Comparison of ENCODE assay signal across 8 mouse cellular contexts in the genomic region with DNA sequence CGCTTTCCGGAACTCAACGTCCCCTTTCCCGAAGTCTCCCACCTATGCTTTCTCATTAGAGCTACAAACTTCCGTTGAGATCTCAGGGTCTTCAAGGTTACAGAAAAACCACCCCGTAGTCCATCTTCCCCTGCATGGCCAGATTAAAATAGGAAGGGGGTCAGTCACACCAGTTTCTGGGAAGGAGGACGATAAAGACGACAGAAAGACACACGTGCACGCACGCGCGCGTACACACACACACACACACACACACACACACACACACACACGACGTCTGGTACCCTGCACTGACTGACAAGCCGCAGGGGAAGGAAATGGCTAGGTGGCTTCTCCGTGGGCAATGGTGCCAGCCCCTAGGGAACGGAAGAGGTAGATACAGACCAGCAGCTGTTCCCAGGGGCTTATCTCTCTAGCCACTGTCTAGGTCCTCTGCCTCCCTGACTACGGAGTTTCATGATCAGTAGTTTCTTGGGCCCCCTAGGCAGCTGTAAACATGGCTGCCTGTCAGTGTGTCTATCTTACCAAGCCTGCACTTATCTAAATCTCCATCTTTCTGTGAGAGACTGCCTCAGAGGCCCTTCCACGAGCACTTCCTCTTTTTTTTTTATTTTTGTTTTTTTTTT. TPM values are rescaled to one million over a fixed set of nuclear protein-coding genes. Genes with fewer than 3 reads are reported as not detected.
DNase-seq lines count a peak whose midpoint lies in the region; ATAC-seq and TF ChIP-seq lines count a peak whose summit lies in the region.

No protein-coding gene starts in this region.

- no peaks in the 10 kb centered on the region for H3K36me3 ChIP-seq in limb, embryonic 13.5 days

- H3K27ac ChIP-seq in left cerebral cortex, adult 2 months = no peak overlapping the region
- no peak overlapping the region for H3K27ac ChIP-seq in limb, embryonic 13.5 days

- H3K4me1 ChIP-seq in limb, embryonic 13.5 days = peaks cover 18% of the 10 kb centered on the region

- H3K27me3 ChIP-seq in limb, embryonic 13.5 days = peaks cover 20% of the 10 kb centered on the region

- H3K4me3 ChIP-seq in left cerebral cortex, adult 2 months = peak overlapping the region; percentile 35
- H3K4me3 ChIP-seq in limb, embryonic 13.5 days = peak overlapping the region; percentile 51

- H3K9ac ChIP-seq in limb, embryonic 13.5 days = peak overlapping the region; percentile 66

- intact Hi-C loops in left cerebral cortex, adult 2 months (cut with DNase I) = loop anchor here (1.0 to 5.0 kb wide), 2 partner anchors 47 to 123 kb away; partner anchors contain the start of gene Tns2
- intact Hi-C loops in left cerebral cortex, postnatal 36 days (cut with DNase I) = loop anchor here (2.0 kb wide), 1 partner anchor 46 kb away; no protein-coding TSS in a partner anchor

- H3K4me2 ChIP-seq in limb, embryonic 13.5 days (replicated peaks) = peak overlapping the region; percentile 89

- 15% methylated on average over 21 of the region's 21 CpGs for WGBS in limb, embryonic 13.5 days

- TF ChIP-seq CTCF in left cerebral cortex, adult 2 months (IDR thresholded peaks at IDR 0.05) = no peak

- peak; percentile 60 for ATAC-seq in erythroblast, adult 5-6 weeks (replicated peaks; ENCODE audit: low FRiP score, poor library complexity, severe bottlenecking)
- no peak for ATAC-seq in limb, embryonic 13.5 days (ENCODE audit: low FRiP score, low read depth)

- DNase-seq in left cerebral cortex, adult 2 months (ENCODE audit: extremely low spot score in 1 of 2, low spot score in 2 of 2) = no peak
- no peak for DNase-seq in left cerebral cortex, adult 9 months (ENCODE audit: low spot score in 2 of 2)
- peak; percentile 86 for DNase-seq in naive thymus-derived CD4-positive, alpha-beta T cell, adult 2 months (ENCODE audit: low read depth)
- no peak for DNase-seq in layer of hippocampus, adult 9-11 months
- no peak for DNase-seq in left cerebral cortex, postnatal 36 days (ENCODE audit: low spot score in 2 of 2)
- no peak for DNase-seq in ovary, postnatal 10 days (ENCODE audit: low spot score)

- no peaks in the 10 kb centered on the region for H3K9me3 ChIP-seq in limb, embryonic 13.5 days

RNA-seq across cellular contexts. Expression of gene Itgb7, which starts 6.6 kb away (rescaled TPM):
- 1 to 10 TPM in 1 of 2 experiments, under 1 TPM in 1; 0.86 to 1.3 TPM for total RNA-seq in left cerebral cortex, adult 2 months (2021)
- 36.8 and 55.3 TPM in 2 replicates for total RNA-seq in erythroblast, adult 5-6 weeks (2015; ENCODE audit: low replicate concordance)
- total RNA-seq in erythroblast, adult 5-6 weeks (2017; ENCODE audit: low replicate concordance) = 31.0 and 35.5 TPM in 2 replicates
- polyA plus RNA-seq in limb, embryonic 13.5 days (2015; fragmentation: Nextera tagmentation; extraction: Ambion mirVana) = 3.2 and 3.5 TPM in 2 replicates
- 1 to 10 TPM; 1.1 to 1.5 TPM for total RNA-seq in left cerebral cortex, postnatal 36 days (2021)

RNA-seq across cellular contexts. Expression of gene Csad, which starts 20.6 kb away (rescaled TPM):
- total RNA-seq in left cerebral cortex, adult 2 months (2021) = 10 to 100 TPM; 28.5 to 30.4 TPM
- 2.9 TPM in 1 of 2 replicates, not detected in the other for total RNA-seq in erythroblast, adult 5-6 weeks (2015; ENCODE audit: low replicate concordance)
- 9.3 and 12.5 TPM in 2 replicates for total RNA-seq in erythroblast, adult 5-6 weeks (2017; ENCODE audit: low replicate concordance)
- 75.2 and 82.1 TPM in 2 replicates for polyA plus RNA-seq in limb, embryonic 13.5 days (2015; fragmentation: Nextera tagmentation; extraction: Ambion mirVana)
- 10 to 100 TPM; 23.9 to 29.4 TPM for total RNA-seq in left cerebral cortex, postnatal 36 days (2021)

RNA-seq across cellular contexts. Expression of gene Zfp740, which starts 22.1 kb away (rescaled TPM):
- total RNA-seq in left cerebral cortex, adult 2 months (2021) = 10 to 100 TPM; 69.6 to 72.4 TPM
- total RNA-seq in erythroblast, adult 5-6 weeks (2015; ENCODE audit: low replicate concordance) = 14.2 and 19.0 TPM in 2 replicates
- 15.7 and 21.5 TPM in 2 replicates for total RNA-seq in erythroblast, adult 5-6 weeks (2017; ENCODE audit: low replicate concordance)
- polyA plus RNA-seq in limb, embryonic 13.5 days (2015; fragmentation: Nextera tagmentation; extraction: Ambion mirVana) = 74.2 and 82.6 TPM in 2 replicates
- 10 to 100 TPM; 61.0 to 64.0 TPM for total RNA-seq in left cerebral cortex, postnatal 36 days (2021)

RNA-seq across cellular contexts. Expression of gene Rarg, which starts 32.2 kb away (rescaled TPM):
- total RNA-seq in left cerebral cortex, adult 2 months (2021) = 10 to 100 TPM; 13.8 to 17.1 TPM
- 0.84 and 1.5 TPM in 2 replicates for total RNA-seq in erythroblast, adult 5-6 weeks (2015; ENCODE audit: low replicate concordance)
- total RNA-seq in erythroblast, adult 5-6 weeks (2017; ENCODE audit: low replicate concordance) = 0.84 and 5.2 TPM in 2 replicates
- 131 and 145 TPM in 2 replicates for polyA plus RNA-seq in limb, embryonic 13.5 days (2015; fragmentation: Nextera tagmentation; extraction: Ambion mirVana)
- 10 to 100 TPM; 13.1 to 13.9 TPM for total RNA-seq in left cerebral cortex, postnatal 36 days (2021)

RNA-seq across cellular contexts. Expression of gene Gm9918, which starts 45.3 kb away (rescaled TPM):
- not detected for total RNA-seq in left cerebral cortex, adult 2 months (2021)
- total RNA-seq in erythroblast, adult 5-6 weeks (2015; ENCODE audit: low replicate concordance) = not detected in 2 replicates
- not detected in 2 replicates for total RNA-seq in erythroblast, adult 5-6 weeks (2017; ENCODE audit: low replicate concordance)
- 1.1 and 1.3 TPM in 2 replicates for polyA plus RNA-seq in limb, embryonic 13.5 days (2015; fragmentation: Nextera tagmentation; extraction: Ambion mirVana)
- total RNA-seq in left cerebral cortex, postnatal 36 days (2021) = not detected

Comparison
In these comparisons a context has a peak if more than half of its experiments do, and no peak if none do; other contexts are left out.
1. RNA of gene Itgb7, which starts 6.6 kb away (total RNA-seq): 31.0 to 55.3 TPM in erythroblast, adult 5-6 weeks; 1.1 to 1.5 TPM in left cerebral cortex, postnatal 36 days and 0.86 to 1.3 TPM in left cerebral cortex, adult 2 months; every median in the first group is over 10 times any median in the second.